18 mouse cellular contexts compared by ENCODE assay signal in genomic region chr10:21866504-21866903, GRCm38 (mm10). TPM values are rescaled to one million over a fixed set of nuclear protein-coding genes. Genes with fewer than 3 reads are reported as not detected.
DNase-seq lines count a peak whose midpoint lies in the region; ATAC-seq and TF ChIP-seq lines count a peak whose summit lies in the region.
"Had no signal": no experiment of that assay in that cellular context is flagged by ENCODE, and none has a peak within 500 bp of the region (broad histone marks: within the 10 kb centered on the region; RNA-seq: fewer than 3 reads in every experiment).

No protein-coding gene starts in this region.

- no peaks in the 10 kb centered on the region for H3K36me3 ChIP-seq in liver, postnatal 0 days (replicated peaks; ENCODE audit: insufficient read depth, low read length)
- H3K36me3 ChIP-seq in limb, embryonic 11.5 days (ENCODE audit: control insufficient read depth, insufficient read depth, low read length) = no peaks in the 10 kb centered on the region
- H3K36me3 ChIP-seq: heart, embryonic 12.5 days; hindbrain, embryonic 15.5 days; limb, embryonic 13.5 days; midbrain, embryonic 12.5 days; neural tube, embryonic 13.5 days had no signal

- no peak overlapping the region for H3K4me2 ChIP-seq in liver, postnatal 0 days (ENCODE audit: low read depth, low read length)
- H3K4me2 ChIP-seq in limb, embryonic 11.5 days (ENCODE audit: low read depth, severe bottlenecking) = no peak overlapping the region
- H3K4me2 ChIP-seq: heart, embryonic 12.5 days; hindbrain, embryonic 15.5 days; limb, embryonic 13.5 days; midbrain, embryonic 12.5 days; neural tube, embryonic 13.5 days had no signal

- no peaks in the 10 kb centered on the region for H3K9me3 ChIP-seq in liver, postnatal 0 days (ENCODE audit: low read length)
- no peaks in the 10 kb centered on the region for H3K9me3 ChIP-seq in limb, embryonic 11.5 days (ENCODE audit: control insufficient read depth, low read length)
- H3K9me3 ChIP-seq: heart, embryonic 12.5 days; hindbrain, embryonic 15.5 days; limb, embryonic 13.5 days; midbrain, embryonic 12.5 days; neural tube, embryonic 13.5 days had no signal

- TF ChIP-seq CTCF in liver, postnatal 0 days (IDR thresholded peaks at IDR 0.05; ENCODE audit: low read depth) = no peak

- 61% methylated on average over 4 of the region's 4 CpGs for WGBS in liver, postnatal 0 days (ENCODE audit: insufficient replicate concordance)
- WGBS in limb, embryonic 11.5 days = 26% methylated on average over 4 of the region's 4 CpGs

- no peaks in the 10 kb centered on the region for H3K4me1 ChIP-seq in liver, postnatal 0 days (ENCODE audit: insufficient read depth)
- H3K4me1 ChIP-seq in limb, embryonic 11.5 days (ENCODE audit: control insufficient read depth, insufficient read depth, low read length) = peaks cover 6% of the 10 kb centered on the region
- H3K4me1 ChIP-seq: heart, embryonic 12.5 days; hindbrain, embryonic 15.5 days; midbrain, embryonic 12.5 days; neural tube, embryonic 13.5 days had no signal

- DNase-seq in embryo, embryonic 10.5 days (ENCODE audit: low spot score) = peak; percentile 37
- no peak for DNase-seq in embryo, embryonic 9.5 days (ENCODE audit: extremely low spot score)
- DNase-seq in liver (peak; percentile 11), ES-CJ7 (ENCODE audit: low read depth, low spot score) (peak; percentile 50)
- DNase-seq in liver, postnatal 0 days = no peak
- DNase-seq in limb, embryonic 11.5 days (ENCODE audit: low spot score) = peak; percentile 56
- no peak for DNase-seq in gastrocnemius, adult 18-20 months (ENCODE audit: low spot score)
- no peak for DNase-seq in heart, postnatal 14 days
- DNase-seq: adrenal gland, postnatal 25 days; cerebellum, adult 11 months; kidney, postnatal 36 days had no signal

- no peak overlapping the region for H3K27ac ChIP-seq in liver, postnatal 0 days (ENCODE audit: low read depth)
- H3K27ac ChIP-seq in limb, embryonic 11.5 days (replicated peaks; ENCODE audit: low read depth, low read length) = no peak overlapping the region
- H3K27ac ChIP-seq: hindbrain, embryonic 15.5 days; limb, embryonic 13.5 days; liver, embryonic 14.5 days; midbrain, embryonic 12.5 days; neural tube, embryonic 13.5 days had no signal

- no peak overlapping the region for H3K9ac ChIP-seq in liver, postnatal 0 days (replicated peaks)
- H3K9ac ChIP-seq in limb, embryonic 11.5 days (ENCODE audit: low read length) = no peak overlapping the region
- H3K9ac ChIP-seq: heart, embryonic 12.5 days; hindbrain, embryonic 15.5 days; limb, embryonic 13.5 days; liver, embryonic 14.5 days; midbrain, embryonic 12.5 days; neural tube, embryonic 13.5 days had no signal

- no peaks in the 10 kb centered on the region for H3K27me3 ChIP-seq in liver, postnatal 0 days (ENCODE audit: insufficient read depth, low read length)
- H3K27me3 ChIP-seq in limb, embryonic 11.5 days (ENCODE audit: control insufficient read depth, insufficient read depth, low read length) = no peaks in the 10 kb centered on the region
- H3K27me3 ChIP-seq: heart, embryonic 12.5 days; hindbrain, embryonic 15.5 days; limb, embryonic 13.5 days; midbrain, embryonic 12.5 days; neural tube, embryonic 13.5 days had no signal

- no peak for TF ChIP-seq EP300 in liver, postnatal 0 days (IDR thresholded peaks at IDR 0.05; ENCODE audit: low read depth)

- intact Hi-C loops in heart, postnatal 14 days (cut with DNase I) = no loop called here

- no peak for ATAC-seq in liver, postnatal 0 days
- ATAC-seq in limb, embryonic 11.5 days (ENCODE audit: insufficient number of reproducible peaks, low FRiP score, low TSS enrichment, low read depth) = no peak
- ATAC-seq: intestine, embryonic 16.5 days had no signal

- H3K4me3 ChIP-seq in liver, postnatal 0 days (ENCODE audit: low read depth, low read length) = no peak overlapping the region
- H3K4me3 ChIP-seq in limb, embryonic 11.5 days (ENCODE audit: low read depth, low read length) = no peak overlapping the region
- H3K4me3 ChIP-seq: heart, embryonic 12.5 days; hindbrain, embryonic 15.5 days; limb, embryonic 13.5 days; midbrain, embryonic 12.5 days; neural tube, embryonic 13.5 days had no signal

RNA-seq across cellular contexts. Expression of gene Sgk1, which starts 15.5 kb away (rescaled TPM):
- polyA plus RNA-seq in liver, postnatal 0 days (2015; fragmentation: Nextera tagmentation; extraction: Ambion mirVana) = 20.6 and 21.7 TPM in 2 replicates
- polyA plus RNA-seq in limb, embryonic 11.5 days (2014; fragmentation: Nextera tagmentation; extraction: Ambion mirVana) = 23.3 and 27.4 TPM in 2 replicates
- 100 to 1,000 TPM; 151 to 192 TPM for total RNA-seq in gastrocnemius, adult 18-20 months (2021)
- total RNA-seq in heart, postnatal 14 days (2021) = 100 to 1,000 TPM; 120 to 135 TPM

Comparison
In these comparisons a context has a peak if more than half of its experiments do, and no peak if none do; other contexts are left out.
1. DNase-seq: peak in embryo, embryonic 10.5 days (single experiment), liver (single experiment), ES-CJ7 (single experiment) and limb, embryonic 11.5 days (single experiment); none in embryo, embryonic 9.5 days (single experiment), liver, postnatal 0 days (single experiment), gastrocnemius, adult 18-20 months (single experiment) and heart, postnatal 14 days (0 of 2).